ENCODE assay signal across 18 mouse cellular contexts in genomic region chr1:39708778-39709177, GRCm38 (mm10). TPM values are rescaled to one million over a fixed set of nuclear protein-coding genes. Genes with fewer than 3 reads are reported as not detected.
"Had no signal": no experiment of that assay in that cellular context is flagged by ENCODE, and none has a peak within 500 bp of the region (broad histone marks: within the 10 kb centered on the region; RNA-seq: fewer than 3 reads in every experiment).

No protein-coding gene starts in this region.

- H3K36me3 ChIP-seq: midbrain, embryonic 13.5 days; midbrain, embryonic 15.5 days; neural tube, embryonic 13.5 days; neural tube, embryonic 15.5 days; stomach, embryonic 15.5 days had no signal

- H3K9me3 ChIP-seq: midbrain, embryonic 13.5 days; midbrain, embryonic 15.5 days; neural tube, embryonic 13.5 days; neural tube, embryonic 15.5 days; stomach, embryonic 15.5 days had no signal

- H3K27ac ChIP-seq: liver, embryonic 14.5 days; midbrain, embryonic 13.5 days; midbrain, embryonic 15.5 days; neural tube, embryonic 13.5 days; neural tube, embryonic 15.5 days; stomach, embryonic 15.5 days; stomach, postnatal 0 days had no signal

- H3K4me1 ChIP-seq: midbrain, embryonic 13.5 days; midbrain, embryonic 15.5 days had no signal

- H3K27me3 ChIP-seq: midbrain, embryonic 13.5 days; midbrain, embryonic 15.5 days; neural tube, embryonic 13.5 days; neural tube, embryonic 15.5 days; stomach, embryonic 15.5 days had no signal

- H3K4me3 ChIP-seq: megakaryocyte, embryonic 14.5 days; midbrain, embryonic 13.5 days; midbrain, embryonic 15.5 days; neural tube, embryonic 13.5 days; neural tube, embryonic 15.5 days; stomach, embryonic 15.5 days had no signal

- H3K9ac ChIP-seq: liver, embryonic 14.5 days; lung, embryonic 14.5 days; midbrain, embryonic 13.5 days; midbrain, embryonic 15.5 days; neural tube, embryonic 13.5 days; neural tube, embryonic 15.5 days; stomach, embryonic 15.5 days had no signal

- ATAC-seq: midbrain, embryonic 13.5 days; midbrain, embryonic 15.5 days had no signal

- H3K4me2 ChIP-seq: lung, embryonic 14.5 days; midbrain, embryonic 11.5 days; midbrain, embryonic 13.5 days; midbrain, embryonic 15.5 days; neural tube, embryonic 13.5 days; neural tube, embryonic 15.5 days; stomach, embryonic 15.5 days had no signal

- DNase-seq: lung, adult 18-20 months; lung, embryonic 14.5 days; lung, postnatal 10 days; lung, postnatal 4 days; right cerebral cortex, postnatal 14 days; thymus, adult 2 months; thymus, postnatal 25 days; thymus, postnatal 4 days had no signal

RNA-seq across cellular contexts. Expression of gene Creg2, which starts 57.5 kb away (rescaled TPM):
- polyA plus RNA-seq: liver, embryonic 16.5 days had no signal
